Mouse (Mus musculus) heart, adult 2 months (tissue): ENCODE measurements at regions not wholly inside any gene's neighbourhood (a gene's known extent, or its start where the extent isn't known, plus 50 kb on each side); places are given as distances from the start of the nearest gene placed in this dataset.

Source experiments
- DNase-seq, 2 experiments: peaks; one replicate each; pipeline ENCODE4 v3.0.0; 2021
- H3K27ac ChIP-seq: fragments of 200-600 bp; 2 replicates; pipeline ENCODE4 v1.8.1; 2022
- H3K27me3 ChIP-seq: fragments of 200-500 bp; 2 replicates; pipeline ENCODE4 v1.6.1; 2012; ENCODE audit warnings: mild to moderate bottlenecking, low read length, inconsistent platforms, mixed read lengths; ENCODE audit not compliant: control insufficient read depth, insufficient read depth
- H3K36me3 ChIP-seq: fragments of 200-500 bp; 2 replicates; pipeline ENCODE4 v1.6.1; 2012; ENCODE audit warnings: low read length, inconsistent platforms; ENCODE audit not compliant: control insufficient read depth, insufficient read depth
- H3K4me1 ChIP-seq: fragments of 200-500 bp; 2 replicates; pipeline ENCODE4 v1.6.1; 2011; ENCODE audit warnings: low read length; ENCODE audit not compliant: control insufficient read depth, insufficient read depth
- H3K4me3 ChIP-seq: fragments of 200-600 bp; 2 replicates; pipeline ENCODE4 v1.8.1; 2022
- H3K79me2 ChIP-seq: fragments of 200-500 bp; replicated peaks from 2 replicates; pipeline ENCODE4 v1.6.1; 2012; ENCODE audit warnings: mild to moderate bottlenecking, inconsistent platforms, low read length, moderate library complexity, mixed read lengths; ENCODE audit not compliant: control insufficient read depth, insufficient read depth
- H3K9ac ChIP-seq: fragments of 200-500 bp; 2 replicates; pipeline ENCODE4 v1.6.1; 2012; ENCODE audit warnings: low read depth, mild to moderate bottlenecking, control low read depth, inconsistent platforms, low read length, mixed read lengths
- CTCF ChIP-seq: fragments of 200-600 bp; IDR thresholded peaks from 2 replicates; pipeline ENCODE4 v1.8.1; 2022; ENCODE audit warnings: antibody characterized with exemption, mild to moderate bottlenecking, moderate library complexity
- EP300 ChIP-seq: fragments of 200-500 bp; IDR thresholded peaks from 2 replicates; pipeline ENCODE4 v1.6.1; 2011; ENCODE audit warnings: low read depth, low read length, control low read depth; ENCODE audit not compliant: insufficient read depth
- POLR2A ChIP-seq: fragments of 200-500 bp; IDR thresholded peaks from 2 replicates; pipeline ENCODE4 v1.6.1; 2011; ENCODE audit warnings: mild to moderate bottlenecking, low read depth, low read length, control low read depth; ENCODE audit not compliant: insufficient read depth
- WGBS: fragments of 180-500 bp; shearing (Covaris S2); methylation state at CpG from one replicate; pipeline ENCODE4 v1.1.7; 2018; 5-methylcytosine and 5-hydroxymethylcytosine counted together
- intact Hi-C: fragments of 180-260 bp; cut with DNase I; formaldehyde crosslinking; loops from one replicate; pipeline ENCODE4 v1.15.1; 2025

- WGBS, result 14% methylated on average over 3 of the region's 3 CpGs
- Histone ChIP-seq H3K9ac (no peak overlapping the region), H3K4me1 (no peaks in the 10 kb centered on the region), H3K36me3 (no peaks in the 10 kb centered on the region), H3K27me3 (no peaks in the 10 kb centered on the region), H3K27ac (no peak overlapping the region), H3K4me3 (no peak overlapping the region), H3K79me2 (no peaks in the 10 kb centered on the region)
- intact Hi-C loops, result no loop called here
- DNase-seq, result no peak
- TF ChIP-seq CTCF (no peak), POLR2A (no peak), EP300 (no peak)
These were observed 970.5 kb upstream of the Pot1a start for GRCm38 (mm10) chr6:26779551-26779950.

- no peak for TF ChIP-seq POLR2A
- Histone ChIP-seq H3K27me3 (no peaks in the 10 kb centered on the region), H3K79me2 (no peaks in the 10 kb centered on the region), H3K4me1 (no peaks in the 10 kb centered on the region), H3K36me3 (no peaks in the 10 kb centered on the region), H3K27ac (no peak overlapping the region), H3K4me3 (no peak overlapping the region), H3K9ac (no peak overlapping the region)
- no peak for DNase-seq
- intact Hi-C loops, result no loop called here
- 7% methylated on average over 1 of the region's 1 CpGs for WGBS
These were observed 967.6 kb upstream of the Pot1a start for GRCm38 (mm10) chr6:26776636-26777035.

GRCm38 (mm10) chr6:26766846-26767245 is 957.8 kb upstream of the Pot1a start:
- peak in 1 of 2 experiments; percentile 2 for DNase-seq
- H3K27ac ChIP-seq, result no peak overlapping the region
- no peak overlapping the region for H3K4me3 ChIP-seq
- no peaks in the 10 kb centered on the region for H3K27me3 ChIP-seq
- H3K36me3 ChIP-seq, result no peaks in the 10 kb centered on the region
- no peak overlapping the region for H3K9ac ChIP-seq
- TF ChIP-seq EP300, result no peak
- no peak for TF ChIP-seq CTCF
- H3K4me1 ChIP-seq, result no peaks in the 10 kb centered on the region
- H3K79me2 ChIP-seq, result no peaks in the 10 kb centered on the region
- intact Hi-C loops, result no loop called here
- 61% methylated on average over 2 of the region's 2 CpGs for WGBS

DNA sequence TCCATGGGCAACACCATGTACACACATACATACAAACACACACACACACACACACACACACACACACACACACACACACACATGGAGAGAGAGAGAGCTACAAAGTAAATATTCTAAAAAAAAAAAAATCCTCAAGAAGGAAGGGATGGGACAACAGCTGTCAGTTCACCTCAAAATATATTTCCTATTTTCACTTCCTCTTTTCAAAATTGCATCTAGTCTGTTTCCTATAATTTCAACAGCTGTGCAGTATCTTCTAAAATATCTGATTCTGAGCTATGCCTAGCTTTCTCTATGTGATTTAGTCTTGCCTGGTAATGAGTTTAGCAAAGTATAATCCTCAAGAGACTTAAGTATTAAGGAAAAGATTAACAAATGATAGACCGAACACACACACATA is 955.7 kb upstream of the Pot1a start:
- TF ChIP-seq CTCF (no peak), POLR2A (no peak), EP300 (no peak)
- H3K9ac ChIP-seq, result no peak overlapping the region
- intact Hi-C loops, result no loop called here

GRCm38 (mm10) chr6:26761551-26761950 is 952.5 kb upstream of the Pot1a start:
- H3K36me3 ChIP-seq, result no peaks in the 10 kb centered on the region
- intact Hi-C loops, result no loop called here
- no peaks in the 10 kb centered on the region for H3K4me1 ChIP-seq
- no peaks in the 10 kb centered on the region for H3K79me2 ChIP-seq
- no peaks in the 10 kb centered on the region for H3K27me3 ChIP-seq
- H3K27ac ChIP-seq, result no peak overlapping the region
- TF ChIP-seq CTCF (no peak), EP300 (no peak), POLR2A (no peak)
- H3K4me3 ChIP-seq, result no peak overlapping the region
- no peak overlapping the region for H3K9ac ChIP-seq
- no peak for DNase-seq
- 74% methylated on average over 2 of the region's 2 CpGs for WGBS

More for the DNA sequence above, 955.7 kb upstream of the Pot1a start:
- H3K27me3 ChIP-seq, result no peaks in the 10 kb centered on the region
- WGBS, result 88% methylated on average over 1 of the region's 1 CpGs
- no peaks in the 10 kb centered on the region for H3K79me2 ChIP-seq
- H3K36me3 ChIP-seq, result no peaks in the 10 kb centered on the region
- H3K27ac ChIP-seq, result no peak overlapping the region
- DNase-seq, result no peak
- H3K4me3 ChIP-seq, result no peak overlapping the region
- no peaks in the 10 kb centered on the region for H3K4me1 ChIP-seq
